Mouse (Mus musculus): ENCODE measurements around the gene Kcnk10. TPM values are rescaled to one million over a fixed set of nuclear protein-coding genes. Genes with fewer than 3 reads are reported as not detected.

Kcnk10 gene
- total and polyA plus RNA-seq, 2 experiments from 2014 or later = 37.4 to 56.6 TPM

DNA sequence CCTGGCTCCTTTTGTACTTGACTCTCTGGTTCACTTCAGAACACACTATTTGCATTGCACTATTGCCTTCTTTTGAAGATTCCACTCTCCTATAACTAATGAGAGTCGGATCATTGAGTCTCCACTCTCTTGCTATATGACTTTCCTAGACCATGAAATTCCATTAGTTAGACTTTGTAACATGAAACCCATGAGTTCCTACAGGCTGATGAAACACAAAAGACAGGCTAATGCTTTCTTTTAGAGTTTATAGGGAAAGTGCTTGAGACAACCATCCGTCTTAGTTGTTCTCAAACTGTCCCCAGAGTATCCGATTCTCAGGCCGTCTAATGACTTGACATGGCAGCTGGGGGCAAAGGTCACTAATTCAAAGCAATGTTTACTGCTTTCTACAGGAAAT, 172.0 kb downstream of the Kcnk10 start:
- Histone ChIP-seq H3K9me3 (ENCODE audit: low read length) (no peaks in the 10 kb centered on the region), H3K27ac (ENCODE audit: low read depth, low read length) (no peak overlapping the region), H3K4me2 (ENCODE audit: low read depth, low read length, poor library complexity, severe bottlenecking) (no peak overlapping the region), H3K4me3 (ENCODE audit: low read depth, low read length) (no peak overlapping the region), H3K36me3 (ENCODE audit: insufficient read depth, low read length) (no peaks in the 10 kb centered on the region), H3K9ac (replicated peaks; ENCODE audit: low read length, poor library complexity, severe bottlenecking) (no peak overlapping the region), H3K4me1 (ENCODE audit: insufficient read depth, low read length) (no peaks in the 10 kb centered on the region), H3K27me3 (ENCODE audit: insufficient read depth, low read length) (no peaks in the 10 kb centered on the region)
- DNase-seq (ENCODE audit: low spot score) = no peak
- WGBS = 19% methylated on average over 4 of the region's 4 CpGs
- ATAC-seq (ENCODE audit: low FRiP score) = no peak
- TF ChIP-seq CTCF (IDR thresholded peaks at IDR 0.05) = no peak

DNA sequence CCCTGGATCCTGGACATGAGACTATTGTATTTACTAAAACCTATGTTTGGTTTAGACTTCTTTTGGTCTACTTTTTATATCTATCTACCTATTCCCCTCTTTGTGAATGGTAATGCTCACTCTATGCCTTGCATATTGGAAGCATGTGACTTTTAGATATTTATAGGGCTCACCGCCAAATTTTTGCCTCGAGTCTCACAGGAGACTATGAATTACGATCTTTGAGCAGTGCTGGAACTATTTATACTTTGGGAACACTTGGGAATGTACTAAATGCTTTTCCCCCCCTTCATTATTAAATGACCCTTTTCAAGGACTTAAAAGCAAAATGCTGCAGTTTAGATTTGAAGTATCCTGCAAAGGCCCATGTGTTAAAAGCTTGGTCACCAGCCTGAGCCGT, 181.5 kb downstream of the Kcnk10 start:
- no peaks in the 10 kb centered on the region for H3K9me3 ChIP-seq (ENCODE audit: low read length)
- no peak for TF ChIP-seq CTCF (IDR thresholded peaks at IDR 0.05)
- no peak overlapping the region for H3K4me3 ChIP-seq (ENCODE audit: low read depth, low read length)
- no peak overlapping the region for H3K4me2 ChIP-seq (ENCODE audit: low read depth, low read length, poor library complexity, severe bottlenecking)
- H3K27me3 ChIP-seq (ENCODE audit: insufficient read depth, low read length) = no peaks in the 10 kb centered on the region
- no peaks in the 10 kb centered on the region for H3K36me3 ChIP-seq (ENCODE audit: insufficient read depth, low read length)
- ATAC-seq (ENCODE audit: low FRiP score) (no peak), DNase-seq (ENCODE audit: low spot score) (no peak)
- H3K27ac ChIP-seq (ENCODE audit: low read depth, low read length) = no peak overlapping the region
- WGBS = 90% methylated on average over 4 of the region's 4 CpGs
- no peaks in the 10 kb centered on the region for H3K4me1 ChIP-seq (ENCODE audit: insufficient read depth, low read length)
- no peak overlapping the region for H3K9ac ChIP-seq (replicated peaks; ENCODE audit: low read length, poor library complexity, severe bottlenecking)

DNA sequence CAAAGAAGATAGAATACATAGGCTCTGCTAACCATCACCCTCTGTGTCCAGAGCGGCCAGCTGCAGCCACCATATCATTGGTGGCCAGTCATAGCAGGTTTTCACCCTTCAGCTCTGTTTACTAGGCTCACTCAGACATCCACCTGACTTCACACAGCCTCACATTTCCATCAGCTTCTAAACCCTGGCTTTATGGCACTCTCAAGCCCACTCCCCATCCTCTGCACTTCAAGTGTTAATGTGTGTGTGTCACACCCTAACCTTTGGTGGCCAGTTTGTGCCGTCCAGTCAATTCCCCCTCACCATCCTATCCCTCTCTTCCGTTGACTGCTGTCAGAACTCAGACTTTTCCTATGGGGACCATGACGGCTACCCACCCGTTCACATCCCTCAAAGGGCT, 184.0 kb downstream of the Kcnk10 start:
- Histone ChIP-seq H3K9ac (replicated peaks; ENCODE audit: low read length, poor library complexity, severe bottlenecking) (no peak overlapping the region), H3K4me3 (ENCODE audit: low read depth, low read length) (no peak overlapping the region), H3K27me3 (ENCODE audit: insufficient read depth, low read length) (no peaks in the 10 kb centered on the region), H3K4me1 (ENCODE audit: insufficient read depth, low read length) (no peaks in the 10 kb centered on the region), H3K9me3 (ENCODE audit: low read length) (no peaks in the 10 kb centered on the region), H3K4me2 (ENCODE audit: low read depth, low read length, poor library complexity, severe bottlenecking) (no peak overlapping the region), H3K27ac (ENCODE audit: low read depth, low read length) (no peak overlapping the region), H3K36me3 (ENCODE audit: insufficient read depth, low read length) (no peaks in the 10 kb centered on the region)
- no peak for TF ChIP-seq CTCF (IDR thresholded peaks at IDR 0.05)
- DNase-seq (ENCODE audit: low spot score) (no peak), ATAC-seq (ENCODE audit: low FRiP score) (no peak)
- WGBS = 87% methylated on average over 5 of the region's 5 CpGs

DNA sequence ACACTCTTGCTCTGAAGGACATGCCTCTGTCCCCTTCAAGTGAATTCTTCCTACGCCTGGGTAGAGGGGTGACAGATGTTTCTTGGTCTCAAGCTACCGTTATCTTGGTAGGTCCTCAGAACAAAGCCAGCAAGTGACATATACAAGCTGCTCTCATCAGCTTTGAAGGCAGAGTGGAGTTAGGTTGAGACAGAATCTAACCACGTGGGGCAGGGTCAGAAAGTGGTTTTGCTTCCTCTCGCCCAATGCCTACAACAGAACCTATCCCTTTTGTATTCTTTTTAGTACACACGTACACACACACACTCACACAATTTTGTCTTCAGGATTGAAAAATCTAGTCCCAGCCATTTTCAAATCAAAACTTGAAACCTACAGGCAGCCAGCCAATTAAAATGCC, 186.8 kb downstream of the Kcnk10 start:
- no peaks in the 10 kb centered on the region for H3K9me3 ChIP-seq (ENCODE audit: low read length)
- H3K4me2 ChIP-seq (ENCODE audit: low read depth, low read length, poor library complexity, severe bottlenecking) = no peak overlapping the region
- no peak overlapping the region for H3K9ac ChIP-seq (replicated peaks; ENCODE audit: low read length, poor library complexity, severe bottlenecking)
- TF ChIP-seq CTCF (IDR thresholded peaks at IDR 0.05) = no peak
- no peak overlapping the region for H3K27ac ChIP-seq (ENCODE audit: low read depth, low read length)
- ATAC-seq (ENCODE audit: low FRiP score) (no peak), DNase-seq (ENCODE audit: low spot score) (no peak)
- no peaks in the 10 kb centered on the region for H3K36me3 ChIP-seq (ENCODE audit: insufficient read depth, low read length)
- H3K27me3 ChIP-seq (ENCODE audit: insufficient read depth, low read length) = no peaks in the 10 kb centered on the region
- WGBS = 87% methylated on average over 5 of the region's 5 CpGs
- H3K4me1 ChIP-seq (ENCODE audit: insufficient read depth, low read length) = no peaks in the 10 kb centered on the region
- no peak overlapping the region for H3K4me3 ChIP-seq (ENCODE audit: low read depth, low read length)

DNA sequence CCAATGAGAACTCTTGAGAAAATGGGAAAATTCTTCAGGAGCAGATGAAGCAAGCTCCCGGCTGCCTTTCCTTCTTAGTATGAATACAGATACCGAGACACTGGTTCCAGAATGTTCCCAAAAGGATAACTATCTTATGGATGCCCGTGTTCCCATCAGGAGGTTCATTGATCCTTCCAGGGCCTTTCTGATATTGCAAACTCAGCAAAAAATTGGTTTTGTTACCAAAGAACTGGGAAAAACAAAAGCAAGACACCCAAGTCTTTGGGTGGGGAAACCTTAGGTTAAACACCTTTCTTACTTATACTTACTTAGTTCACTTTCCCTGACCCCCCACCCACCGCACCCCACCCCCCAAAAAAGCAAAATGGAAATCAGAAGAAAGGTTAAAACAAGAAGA, 188.5 kb downstream of the Kcnk10 start:
- no peaks in the 10 kb centered on the region for H3K27me3 ChIP-seq (ENCODE audit: insufficient read depth, low read length)
- WGBS = 91% methylated on average over 4 of the region's 4 CpGs
- no peak for TF ChIP-seq CTCF (IDR thresholded peaks at IDR 0.05)
- H3K9ac ChIP-seq (replicated peaks; ENCODE audit: low read length, poor library complexity, severe bottlenecking) = no peak overlapping the region
- H3K4me3 ChIP-seq (ENCODE audit: low read depth, low read length) = no peak overlapping the region
- no peak overlapping the region for H3K4me2 ChIP-seq (ENCODE audit: low read depth, low read length, poor library complexity, severe bottlenecking)
- ATAC-seq (ENCODE audit: low FRiP score) (no peak), DNase-seq (ENCODE audit: low spot score) (no peak)
- H3K36me3 ChIP-seq (ENCODE audit: insufficient read depth, low read length) = no peaks in the 10 kb centered on the region
- no peaks in the 10 kb centered on the region for H3K9me3 ChIP-seq (ENCODE audit: low read length)
- no peaks in the 10 kb centered on the region for H3K4me1 ChIP-seq (ENCODE audit: insufficient read depth, low read length)
- H3K27ac ChIP-seq (ENCODE audit: low read depth, low read length) = no peak overlapping the region

Other genes with a start within 250 kb of the Kcnk10 start
- 29.2 and 41.6 TPM in 2 replicates for gene Spata7, start 49.8 kb upstream of the Kcnk10 start, total RNA-seq (2014; rRNA removed)
- 34.2 and 38.2 TPM in 2 replicates for gene Spata7, start 49.8 kb upstream of the Kcnk10 start, polyA plus RNA-seq (2015; fragmentation: Nextera tagmentation; extraction: Ambion mirVana)
- 3.2 and 3.8 TPM in 2 replicates for gene Ptpn21, start 159.1 kb upstream of the Kcnk10 start, total RNA-seq (2014; rRNA removed)
- 2.7 TPM in 2 replicates for gene Ptpn21, start 159.1 kb upstream of the Kcnk10 start, polyA plus RNA-seq (2015; fragmentation: Nextera tagmentation; extraction: Ambion mirVana)
- gene Zc3h14, start 168.7 kb upstream of the Kcnk10 start, total RNA-seq (2014; rRNA removed) = 95.5 and 120 TPM in 2 replicates
- 94.9 and 98.3 TPM in 2 replicates for gene Zc3h14, start 168.7 kb upstream of the Kcnk10 start, polyA plus RNA-seq (2015; fragmentation: Nextera tagmentation; extraction: Ambion mirVana)